Mouse (Mus musculus): ENCODE data around the gene Slc5a8. TPM values are rescaled to one million over a fixed set of nuclear protein-coding genes. Genes with fewer than 3 reads are reported as not detected.

The Slc5a8 gene
- polyA plus RNA-seq, 1 experiment: not detected

GRCm38 (mm10) chr10:88897032-88897431 is 11.2 kb downstream of the Slc5a8 start:
- no peak overlapping the region for H3K4me3 ChIP-seq (ENCODE audit: control insufficient read depth, low read depth, low read length)
- H3K27ac ChIP-seq (ENCODE audit: control insufficient read depth, insufficient read depth, low read depth, low read length): no peak overlapping the region
- TF ChIP-seq POLR2A (IDR thresholded peaks at IDR 0.05; ENCODE audit: control insufficient read depth, low read depth, low read length) (no peak), CTCF (IDR thresholded peaks at IDR 0.05; ENCODE audit: control insufficient read depth, insufficient read depth, insufficient replicate concordance, low read depth, low read length) (no peak)
- H3K4me1 ChIP-seq (ENCODE audit: control insufficient read depth, insufficient read depth, low read length): no peaks in the 10 kb centered on the region
- H3K27me3 ChIP-seq (ENCODE audit: control insufficient read depth, insufficient read depth, low read length): no peaks in the 10 kb centered on the region
- H3K36me3 ChIP-seq (ENCODE audit: control insufficient read depth, insufficient read depth, low read length): no peaks in the 10 kb centered on the region

DNA sequence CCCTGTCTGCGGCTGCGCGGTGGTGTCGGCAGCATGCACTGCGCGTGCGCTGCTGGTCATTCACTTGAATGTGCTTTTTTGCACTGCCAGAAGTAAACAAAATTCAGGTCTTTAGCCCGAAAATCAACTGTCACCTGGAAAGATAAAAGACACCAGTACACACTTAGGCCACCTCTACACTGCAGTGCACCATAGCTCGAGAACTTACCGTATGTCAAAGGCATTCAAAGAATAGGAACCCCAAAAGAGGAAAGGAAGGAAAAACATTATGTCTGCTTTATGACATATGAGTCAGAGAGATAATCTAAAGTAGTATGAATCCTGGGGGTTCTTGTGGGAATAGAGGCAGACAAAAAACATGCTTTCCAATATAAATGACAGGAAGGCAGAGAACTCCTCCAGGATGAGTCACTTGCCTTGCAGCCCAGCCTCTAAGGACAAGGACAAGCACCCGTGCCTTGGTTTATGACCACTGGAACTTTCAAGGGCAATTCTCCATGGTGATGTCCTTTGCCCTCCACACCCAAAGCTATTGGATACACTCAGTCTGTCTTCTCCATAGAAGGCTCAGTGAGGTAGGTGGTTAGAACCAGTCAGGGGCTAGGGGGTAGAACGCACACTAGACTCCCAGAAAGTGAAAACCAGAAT is 64.0 kb downstream of the Slc5a8 start:
- Histone ChIP-seq H3K4me1 (ENCODE audit: control insufficient read depth, insufficient read depth, low read length) (peaks cover 5% of the 10 kb centered on the region), H3K36me3 (ENCODE audit: control insufficient read depth, insufficient read depth, low read length) (no peaks in the 10 kb centered on the region), H3K27me3 (ENCODE audit: control insufficient read depth, insufficient read depth, low read length) (no peaks in the 10 kb centered on the region), H3K4me3 (ENCODE audit: control insufficient read depth, low read depth, low read length) (peak overlapping the region; percentile 7; the same call in 1 of the 2 replicates), H3K27ac (ENCODE audit: control insufficient read depth, insufficient read depth, low read depth, low read length) (no peak overlapping the region)
- TF ChIP-seq CTCF (IDR thresholded peaks at IDR 0.05; ENCODE audit: control insufficient read depth, insufficient read depth, insufficient replicate concordance, low read depth, low read length) (no peak), POLR2A (IDR thresholded peaks at IDR 0.05; ENCODE audit: control insufficient read depth, low read depth, low read length) (no peak)

DNA sequence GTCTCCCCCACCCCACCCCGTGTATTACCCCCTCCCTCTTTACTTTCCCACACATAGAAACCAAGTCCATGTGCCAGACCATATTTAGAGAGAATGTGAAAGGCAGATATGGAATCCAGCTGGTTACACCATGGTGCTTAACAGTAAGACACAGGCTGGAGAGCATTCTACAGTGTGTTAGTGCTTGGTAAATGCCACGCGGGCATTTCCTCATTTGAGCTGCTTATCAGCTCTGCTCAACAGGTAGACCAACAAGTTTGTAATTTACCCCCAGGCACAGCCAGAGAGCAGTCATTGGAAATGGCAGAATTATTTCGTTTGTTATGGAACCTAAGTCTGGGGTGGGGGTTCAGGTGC is 64.5 kb downstream of the Slc5a8 start:
- Histone ChIP-seq H3K27ac (ENCODE audit: control insufficient read depth, insufficient read depth, low read depth, low read length) (no peak overlapping the region), H3K36me3 (ENCODE audit: control insufficient read depth, insufficient read depth, low read length) (no peaks in the 10 kb centered on the region), H3K4me3 (ENCODE audit: control insufficient read depth, low read depth, low read length) (no peak overlapping the region), H3K4me1 (ENCODE audit: control insufficient read depth, insufficient read depth, low read length) (peaks cover 5% of the 10 kb centered on the region), H3K27me3 (ENCODE audit: control insufficient read depth, insufficient read depth, low read length) (no peaks in the 10 kb centered on the region)
- TF ChIP-seq POLR2A (IDR thresholded peaks at IDR 0.05; ENCODE audit: control insufficient read depth, low read depth, low read length) (no peak), CTCF (IDR thresholded peaks at IDR 0.05; ENCODE audit: control insufficient read depth, insufficient read depth, insufficient replicate concordance, low read depth, low read length) (no peak)

- TF ChIP-seq CTCF (IDR thresholded peaks at IDR 0.05; ENCODE audit: control insufficient read depth, insufficient read depth, insufficient replicate concordance, low read depth, low read length) (no peak), POLR2A (IDR thresholded peaks at IDR 0.05; ENCODE audit: control insufficient read depth, low read depth, low read length) (no peak)
- no peak overlapping the region for H3K4me3 ChIP-seq (ENCODE audit: control insufficient read depth, low read depth, low read length)
- no peaks in the 10 kb centered on the region for H3K27me3 ChIP-seq (ENCODE audit: control insufficient read depth, insufficient read depth, low read length)
- no peak overlapping the region for H3K27ac ChIP-seq (ENCODE audit: control insufficient read depth, insufficient read depth, low read depth, low read length)
- no peaks in the 10 kb centered on the region for H3K36me3 ChIP-seq (ENCODE audit: control insufficient read depth, insufficient read depth, low read length)
- H3K4me1 ChIP-seq (ENCODE audit: control insufficient read depth, insufficient read depth, low read length): no peaks in the 10 kb centered on the region
These were observed 75.0 kb downstream of the Slc5a8 start for GRCm38 (mm10) chr10:88960791-88961190.

GRCm38 (mm10) chr10:88968586-88968985 is 82.8 kb downstream of the Slc5a8 start:
- H3K4me3 ChIP-seq (ENCODE audit: control insufficient read depth, low read depth, low read length): no peak overlapping the region
- no peaks in the 10 kb centered on the region for H3K27me3 ChIP-seq (ENCODE audit: control insufficient read depth, insufficient read depth, low read length)
- TF ChIP-seq CTCF (IDR thresholded peaks at IDR 0.05; ENCODE audit: control insufficient read depth, insufficient read depth, insufficient replicate concordance, low read depth, low read length) (no peak), POLR2A (IDR thresholded peaks at IDR 0.05; ENCODE audit: control insufficient read depth, low read depth, low read length) (no peak)
- H3K27ac ChIP-seq (ENCODE audit: control insufficient read depth, insufficient read depth, low read depth, low read length): no peak overlapping the region
- H3K36me3 ChIP-seq (ENCODE audit: control insufficient read depth, insufficient read depth, low read length): no peaks in the 10 kb centered on the region
- no peaks in the 10 kb centered on the region for H3K4me1 ChIP-seq (ENCODE audit: control insufficient read depth, insufficient read depth, low read length)

DNA sequence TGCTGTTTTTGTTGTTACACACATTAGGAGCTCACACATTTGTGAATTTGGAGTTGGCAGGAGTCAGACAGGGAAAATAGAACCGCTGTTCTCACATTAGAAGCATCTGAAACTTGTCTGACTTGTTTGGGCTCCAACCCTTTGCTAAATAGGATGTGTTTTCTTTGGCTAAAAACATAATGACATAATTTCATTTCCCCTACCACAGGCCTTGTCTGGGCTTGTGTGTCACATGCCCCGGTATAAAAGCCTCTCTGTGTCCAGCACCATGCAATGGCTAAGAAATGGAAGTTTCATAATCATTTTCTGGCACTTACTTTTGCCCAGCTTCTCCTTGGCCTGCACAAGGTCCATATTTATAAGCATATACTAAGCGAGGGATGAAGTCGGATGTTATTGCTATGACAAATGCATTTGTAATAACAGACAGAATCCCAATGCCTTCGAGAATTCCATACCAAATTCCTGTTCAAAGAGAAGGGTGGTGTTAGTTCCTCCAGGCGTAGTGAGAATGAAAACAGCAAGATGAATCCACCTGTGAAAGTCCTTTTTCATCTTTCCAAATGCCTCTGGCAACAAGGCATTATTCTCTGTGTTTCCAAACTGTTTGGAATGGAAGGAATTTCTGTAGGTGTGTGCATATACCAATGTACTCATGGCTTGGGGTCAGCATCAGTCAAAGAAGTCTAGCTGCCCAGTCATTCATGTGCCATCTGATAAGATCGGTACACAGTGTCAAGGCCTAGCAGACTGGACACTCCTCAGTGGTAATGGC is 85.3 kb downstream of the Slc5a8 start:
- no peaks in the 10 kb centered on the region for H3K27me3 ChIP-seq (ENCODE audit: control insufficient read depth, insufficient read depth, low read length)
- H3K36me3 ChIP-seq (ENCODE audit: control insufficient read depth, insufficient read depth, low read length): no peaks in the 10 kb centered on the region
- no peak overlapping the region for H3K27ac ChIP-seq (ENCODE audit: control insufficient read depth, insufficient read depth, low read depth, low read length)
- H3K4me3 ChIP-seq (ENCODE audit: control insufficient read depth, low read depth, low read length): no peak overlapping the region
- no peak for TF ChIP-seq POLR2A (IDR thresholded peaks at IDR 0.05; ENCODE audit: control insufficient read depth, low read depth, low read length)
- TF ChIP-seq CTCF (IDR thresholded peaks at IDR 0.05; ENCODE audit: control insufficient read depth, insufficient read depth, insufficient replicate concordance, low read depth, low read length): no peak
- no peaks in the 10 kb centered on the region for H3K4me1 ChIP-seq (ENCODE audit: control insufficient read depth, insufficient read depth, low read length)

DNA sequence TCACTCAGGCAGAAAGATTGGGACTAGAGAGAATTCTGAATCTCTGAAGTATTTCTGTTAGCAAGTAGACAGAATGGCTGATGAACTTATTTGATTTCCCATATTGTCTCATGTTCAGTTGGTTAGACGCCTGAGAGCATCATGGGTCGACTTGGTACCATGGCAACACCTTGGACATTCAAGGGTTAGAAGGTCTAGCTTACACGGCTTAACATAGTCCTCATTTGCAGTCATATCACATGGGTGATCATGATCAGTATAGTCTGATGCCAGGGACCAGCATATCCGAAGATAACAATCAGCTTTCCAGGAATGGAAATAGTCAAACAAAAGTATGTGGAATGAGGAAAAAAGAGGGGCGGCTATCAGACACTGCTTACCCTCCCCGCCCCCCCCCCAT is 93.1 kb downstream of the Slc5a8 start:
- H3K27me3 ChIP-seq (ENCODE audit: control insufficient read depth, insufficient read depth, low read length): no peaks in the 10 kb centered on the region
- TF ChIP-seq POLR2A (IDR thresholded peaks at IDR 0.05; ENCODE audit: control insufficient read depth, low read depth, low read length) (no peak), CTCF (IDR thresholded peaks at IDR 0.05; ENCODE audit: control insufficient read depth, insufficient read depth, insufficient replicate concordance, low read depth, low read length) (no peak)
- H3K36me3 ChIP-seq (ENCODE audit: control insufficient read depth, insufficient read depth, low read length): no peaks in the 10 kb centered on the region
- no peaks in the 10 kb centered on the region for H3K4me1 ChIP-seq (ENCODE audit: control insufficient read depth, insufficient read depth, low read length)
- H3K27ac ChIP-seq (ENCODE audit: control insufficient read depth, insufficient read depth, low read depth, low read length): no peak overlapping the region
- H3K4me3 ChIP-seq (ENCODE audit: control insufficient read depth, low read depth, low read length): no peak overlapping the region

Other genes with a start within 250 kb of the Slc5a8 start
- gene Spic, start 201.0 kb upstream of the Slc5a8 start, polyA plus RNA-seq (2012; rRNA removed): not detected in 2 replicates
- 28.9 and 32.6 TPM in 2 replicates for gene Arl1, start 155.1 kb upstream of the Slc5a8 start, polyA plus RNA-seq (2012; rRNA removed)
- gene Utp20, start 59.2 kb upstream of the Slc5a8 start, polyA plus RNA-seq (2012; rRNA removed): 4.9 and 6.1 TPM in 2 replicates

Data from testis, adult 2 months (tissue).